In genomic region chr2:153445137-153446016, GRCm38 (mm10) we compare ENCODE assay signal across 8 mouse cellular contexts. TPM values are rescaled to one million over a fixed set of nuclear protein-coding genes. Genes with fewer than 3 reads are reported as not detected.
DNase-seq lines count a peak whose midpoint lies in the region; ATAC-seq and TF ChIP-seq lines count a peak whose summit lies in the region.

No protein-coding gene starts in this region.

- DNase-seq in ovary, postnatal 36 days (ENCODE audit: low spot score) = peak; percentile 59
- no peak for DNase-seq in ovary, adult 18-20 months (ENCODE audit: low spot score)
- peak; percentile 76 for DNase-seq in limb, embryonic 11.5 days (ENCODE audit: low spot score)
- no peak for DNase-seq in ovary, postnatal 14 days (ENCODE audit: low spot score)
- no peak for DNase-seq in gastrocnemius, postnatal 14 days

- TF ChIP-seq CTCF in bone marrow macrophage, adult 2 months (IDR thresholded peaks at IDR 0.05; ENCODE audit: low read depth, low read length) = no peak

- peak; percentile 26 for ATAC-seq in heart, embryonic 12.5 days (ENCODE audit: insufficient number of reproducible peaks, low FRiP score)
- ATAC-seq in limb, embryonic 11.5 days (ENCODE audit: insufficient number of reproducible peaks, low FRiP score, low TSS enrichment, low read depth) = peak; percentile 61
- ATAC-seq in midbrain, embryonic 16.5 days = peak; percentile 57

- no peaks in the 10 kb centered on the region for H3K27me3 ChIP-seq in heart, embryonic 12.5 days (replicated peaks)
- H3K27me3 ChIP-seq in limb, embryonic 11.5 days (ENCODE audit: control insufficient read depth, insufficient read depth, low read length) = no peaks in the 10 kb centered on the region
- H3K27me3 ChIP-seq in midbrain, embryonic 16.5 days (ENCODE audit: control insufficient read depth, insufficient read depth, low read depth, low read length) = no peaks in the 10 kb centered on the region

- H3K36me3 ChIP-seq in heart, embryonic 12.5 days = no peaks in the 10 kb centered on the region
- H3K36me3 ChIP-seq in limb, embryonic 11.5 days (ENCODE audit: control insufficient read depth, insufficient read depth, low read length) = no peaks in the 10 kb centered on the region
- H3K36me3 ChIP-seq in midbrain, embryonic 16.5 days (ENCODE audit: control insufficient read depth, insufficient read depth, low read length) = no peaks in the 10 kb centered on the region

- intact Hi-C loops in gastrocnemius, postnatal 14 days (cut with DNase I; ENCODE audit: low total_unique reads) = no loop called here

- no peak overlapping the region for H3K27ac ChIP-seq in bone marrow macrophage, adult 2 months (ENCODE audit: insufficient read depth, low read depth, low read length)
- peak overlapping the region; percentile 87 for H3K27ac ChIP-seq in heart, embryonic 12.5 days (ENCODE audit: poor library complexity, severe bottlenecking)
- peak overlapping the region; percentile 92 for H3K27ac ChIP-seq in limb, embryonic 11.5 days (replicated peaks; ENCODE audit: low read depth, low read length)
- H3K27ac ChIP-seq in midbrain, embryonic 16.5 days (ENCODE audit: low read length) = peak overlapping the region; percentile 96

- peak overlapping the region; percentile 98 for H3K4me2 ChIP-seq in heart, embryonic 12.5 days
- H3K4me2 ChIP-seq in limb, embryonic 11.5 days (ENCODE audit: low read depth, severe bottlenecking) = peak overlapping the region; percentile 99
- H3K4me2 ChIP-seq in midbrain, embryonic 16.5 days (ENCODE audit: low read length) = peak overlapping the region; percentile 94

- peak overlapping the region; percentile 60 for H3K4me3 ChIP-seq in bone marrow macrophage, adult 2 months (ENCODE audit: insufficient read depth, low read length)
- H3K4me3 ChIP-seq in heart, embryonic 12.5 days = peak overlapping the region; percentile 71
- H3K4me3 ChIP-seq in limb, embryonic 11.5 days (ENCODE audit: low read depth, low read length) = peak overlapping the region; percentile 96
- peak overlapping the region; percentile 68 for H3K4me3 ChIP-seq in midbrain, embryonic 16.5 days (ENCODE audit: low read depth, low read length)

- no peak for TF ChIP-seq POLR2A in bone marrow macrophage, adult 2 months (IDR thresholded peaks at IDR 0.05; ENCODE audit: borderline replicate concordance, low read depth, low read length)

- H3K9me3 ChIP-seq in heart, embryonic 12.5 days (replicated peaks) = no peaks in the 10 kb centered on the region
- H3K9me3 ChIP-seq in limb, embryonic 11.5 days (ENCODE audit: control insufficient read depth, low read length) = no peaks in the 10 kb centered on the region
- H3K9me3 ChIP-seq in midbrain, embryonic 16.5 days (replicated peaks; ENCODE audit: control insufficient read depth, low read length, poor library complexity, severe bottlenecking) = no peaks in the 10 kb centered on the region

- under 1% methylated on average over 59 of the region's 59 CpGs for WGBS in heart, embryonic 12.5 days
- under 1% methylated on average over 59 of the region's 59 CpGs for WGBS in limb, embryonic 11.5 days
- WGBS in midbrain, embryonic 16.5 days = under 1% methylated on average over 58 of the region's 59 CpGs

- H3K9ac ChIP-seq in heart, embryonic 12.5 days = peak overlapping the region; percentile 90
- peak overlapping the region; percentile 79 for H3K9ac ChIP-seq in limb, embryonic 11.5 days (ENCODE audit: low read length)
- H3K9ac ChIP-seq in midbrain, embryonic 16.5 days (ENCODE audit: low read depth, low read length) = peak overlapping the region; percentile 82

- 0 out of 2 replicates have a peak, but pooled peaks cover 3% of the 10 kb centered on the region for H3K4me1 ChIP-seq in bone marrow macrophage, adult 2 months (ENCODE audit: control insufficient read depth, insufficient read depth, low read length)
- H3K4me1 ChIP-seq in heart, embryonic 12.5 days (replicated peaks) = peaks cover 44% of the 10 kb centered on the region
- peaks cover 32% of the 10 kb centered on the region for H3K4me1 ChIP-seq in limb, embryonic 11.5 days (ENCODE audit: control insufficient read depth, insufficient read depth, low read length)
- peaks cover 35% of the 10 kb centered on the region for H3K4me1 ChIP-seq in midbrain, embryonic 16.5 days (ENCODE audit: control insufficient read depth, insufficient read depth, low read length)

RNA-seq across cellular contexts. Expression of gene 4930404H24Rik, which starts 47.2 kb away (rescaled TPM):
- polyA plus RNA-seq in bone marrow macrophage, adult 2 months (2012; ENCODE audit: insufficient read depth, insufficient read length, missing spikeins) = not detected in 2 replicates
- polyA plus RNA-seq in heart, embryonic 12.5 days (2016; fragmentation: Nextera tagmentation; extraction: Ambion mirVana) = not detected in 2 replicates
- polyA plus RNA-seq in limb, embryonic 11.5 days (2014; fragmentation: Nextera tagmentation; extraction: Ambion mirVana) = not detected in 2 replicates
- polyA plus RNA-seq in midbrain, embryonic 16.5 days (2015; fragmentation: Nextera tagmentation; extraction: Ambion mirVana) = not detected in 2 replicates
- not detected for total RNA-seq in gastrocnemius, postnatal 14 days (2021)

Comparison
In these comparisons a context has a peak if more than half of its experiments do, and no peak if none do; other contexts are left out.
1. DNase-seq: peak in ovary, postnatal 36 days (single experiment) and limb, embryonic 11.5 days (single experiment); none in ovary, adult 18-20 months (single experiment), ovary, postnatal 14 days (single experiment) and gastrocnemius, postnatal 14 days (single experiment).
2. Peak in every context shown above with its lines, with median percentiles within 50 percentile points of each other: H3K4me3 ChIP-seq, ATAC-seq, H3K4me2 ChIP-seq and H3K9ac ChIP-seq.